Mouse (Mus musculus) neural tube, embryonic 12.5 days (tissue): ENCODE measurements around the gene Tssk4. TPM values are rescaled to one million over a fixed set of nuclear protein-coding genes. Genes with fewer than 3 reads are reported as not detected.

Source experiments
- ATAC-seq: fragments of 200-750 bp; cut with Nextera tagmentation; 2 replicates; pipeline ENCODE4 v1.8.0; 2017; ENCODE audit warnings: low read depth, mild to moderate bottlenecking, moderate TSS enrichment, moderate library complexity; ENCODE audit not compliant: low FRiP score
- H3K27ac ChIP-seq: fragments of 300-500 bp; sonication (generic); 2 replicates; pipeline ENCODE4 v1.5.1; 2016
- H3K27me3 ChIP-seq: fragments of 300-500 bp; sonication (generic); replicated peaks from 2 replicates; pipeline ENCODE4 v1.6.1; 2016; ENCODE audit warnings: mild to moderate bottlenecking
- H3K36me3 ChIP-seq: fragments of 300-500 bp; sonication (generic); 2 replicates; pipeline ENCODE4 v1.6.1; 2016; ENCODE audit warnings: mild to moderate bottlenecking
- H3K4me1 ChIP-seq: fragments of 300-500 bp; sonication (generic); 2 replicates; pipeline ENCODE4 v1.6.1; 2016
- H3K4me2 ChIP-seq: fragments of 300-500 bp; sonication (generic); replicated peaks from 2 replicates; pipeline ENCODE4 v1.6.1; 2016; ENCODE audit warnings: mild to moderate bottlenecking
- H3K4me3 ChIP-seq: fragments of 300-500 bp; sonication (generic); 2 replicates; pipeline ENCODE4 v1.5.1; 2016
- H3K9ac ChIP-seq: fragments of 300-500 bp; sonication (generic); 2 replicates; pipeline ENCODE4 v1.6.1; 2016; ENCODE audit warnings: mild to moderate bottlenecking
- H3K9me3 ChIP-seq: fragments of 300-500 bp; sonication (generic); 2 replicates; pipeline ENCODE4 v1.6.1; 2016; ENCODE audit warnings: mild to moderate bottlenecking
- WGBS: fragments of 180-500 bp; shearing (Covaris S2); methylation state at CpG from one replicate; pipeline ENCODE4 v1.1.7; 2016; 5-methylcytosine and 5-hydroxymethylcytosine counted together
- polyA plus RNA-seq: library from polyadenylated mRNA; unstranded; fragments of >200 nt; fragmentation: Nextera tagmentation; extraction: Ambion mirVana; gene quantifications from 2 replicates; pipeline ENCODE4 v1.2.1, GENCODE M21; 2016

Gene Tssk4
- polyA plus RNA-seq, 1 experiment from 2014 or later: 0.53 TPM

GRCm38 (mm10) chr14:55618486-55619195, 31.3 kb upstream of the Tssk4 start:
- Histone ChIP-seq H3K9me3 (no peaks in the 10 kb centered on the region), H3K27ac (no peak overlapping the region), H3K36me3 (peaks cover 1% of the 10 kb centered on the region; the same call in 1 of the 2 replicates), H3K27me3 (no peaks in the 10 kb centered on the region), H3K9ac (peak overlapping the region; percentile 40; the same call in 1 of the 2 replicates), H3K4me3 (peak overlapping the region; percentile 20), H3K4me1 (no peaks in the 10 kb centered on the region), H3K4me2 (peak overlapping the region; percentile 51)
- WGBS: 52% methylated on average over 22 of the region's 22 CpGs
- no peak for ATAC-seq

GRCm38 (mm10) chr14:55628077-55628827, 21.7 kb upstream of the Tssk4 start:
- Histone ChIP-seq H3K4me2 (no peak overlapping the region), H3K27me3 (no peaks in the 10 kb centered on the region), H3K4me3 (no peak overlapping the region), H3K9ac (no peak overlapping the region), H3K36me3 (peaks cover 97% of the 10 kb centered on the region), H3K9me3 (no peaks in the 10 kb centered on the region), H3K27ac (no peak overlapping the region), H3K4me1 (no peaks in the 10 kb centered on the region)
- ATAC-seq: no peak
- 83% methylated on average over 27 of the region's 27 CpGs for WGBS

- Histone ChIP-seq H3K9me3 (no peaks in the 10 kb centered on the region), H3K27ac (no peak overlapping the region), H3K27me3 (no peaks in the 10 kb centered on the region), H3K9ac (0 out of 2 replicates have a peak overlapping the region, but pooled peaks have one; percentile 5), H3K4me2 (no peak overlapping the region), H3K36me3 (peaks cover 98% of the 10 kb centered on the region), H3K4me1 (peaks cover 5% of the 10 kb centered on the region), H3K4me3 (no peak overlapping the region)
- 57% methylated on average over 5 of the region's 5 CpGs for WGBS
- no peak for ATAC-seq
Measured at GRCm38 (mm10) chr14:55629312-55629711, 20.7 kb upstream of the Tssk4 start.

GRCm38 (mm10) chr14:55634874-55635522, 15.0 kb upstream of the Tssk4 start:
- H3K4me1 ChIP-seq: peaks cover 22% of the 10 kb centered on the region
- H3K27ac ChIP-seq: no peak overlapping the region; the same call in 1 of the 2 replicates
- ATAC-seq: peak; percentile 80
- no peaks in the 10 kb centered on the region for H3K27me3 ChIP-seq
- 4% methylated on average over 23 of the region's 23 CpGs for WGBS
- H3K9me3 ChIP-seq: no peaks in the 10 kb centered on the region
- peak overlapping the region; percentile 79 for H3K9ac ChIP-seq
- H3K4me3 ChIP-seq: peak overlapping the region; percentile 68
- peak overlapping the region; percentile 94 for H3K4me2 ChIP-seq
- peaks cover 71% of the 10 kb centered on the region for H3K36me3 ChIP-seq

GRCm38 (mm10) chr14:55635523-55636007, 14.4 kb upstream of the Tssk4 start, which contains the start of gene Ipo4:
Gene Ipo4, minus strand, starts transcription at chr14:55635957.
- Histone ChIP-seq H3K9ac (peak within 1 kb of the TSS; percentile 79), H3K27me3 (no peaks in the 10 kb centered on the region), H3K4me2 (peak within 1 kb of the TSS; percentile 94), H3K27ac (no peak within 1 kb of the TSS; the same call in 1 of the 2 replicates), H3K4me1 (peaks cover 22% of the 10 kb centered on the region), H3K4me3 (peak within 1 kb of the TSS; percentile 68), H3K36me3 (peaks cover 71% of the 10 kb centered on the region), H3K9me3 (no peaks in the 10 kb centered on the region)
- WGBS: 2% methylated on average over 33 of the region's 33 CpGs
- ATAC-seq: peak; percentile 87

- Histone ChIP-seq H3K36me3 (peaks cover 59% of the 10 kb centered on the region), H3K4me1 (peaks cover 29% of the 10 kb centered on the region), H3K4me2 (no peak within 1 kb of the TSS), H3K9ac (no peak within 1 kb of the TSS), H3K9me3 (no peaks in the 10 kb centered on the region), H3K27ac (no peak within 1 kb of the TSS), H3K4me3 (no peak within 1 kb of the TSS), H3K27me3 (no peaks in the 10 kb centered on the region)
- ATAC-seq: no peak
- WGBS: 94% methylated on average over 9 of the region's 9 CpGs
Measured at GRCm38 (mm10) chr14:55637795-55638194, 12.2 kb upstream of the Tssk4 start, which contains the start of gene Gm49378. Gene Gm49378, minus strand, starts transcription at chr14:55637895.

GRCm38 (mm10) chr14:55640816-55641215, 9.2 kb upstream of the Tssk4 start:
- 96% methylated on average over 14 of the region's 14 CpGs for WGBS
- no peak for ATAC-seq

GRCm38 (mm10) chr14:55641291-55641690, 8.7 kb upstream of the Tssk4 start:
- ATAC-seq: no peak

More at GRCm38 (mm10) chr14:55640816-55641215, 9.2 kb upstream of the Tssk4 start:
- Histone ChIP-seq H3K36me3 (peaks cover 45% of the 10 kb centered on the region), H3K4me2 (no peak overlapping the region), H3K4me3 (no peak overlapping the region), H3K4me1 (peaks cover 27% of the 10 kb centered on the region), H3K9ac (no peak overlapping the region), H3K27ac (no peak overlapping the region), H3K27me3 (no peaks in the 10 kb centered on the region), H3K9me3 (no peaks in the 10 kb centered on the region)

GRCm38 (mm10) chr14:55642679-55643059, 7.3 kb upstream of the Tssk4 start:
- peak; percentile 30; the same call in 1 of the 2 replicates for ATAC-seq
- 27% methylated on average over 8 of the region's 8 CpGs for WGBS
- Histone ChIP-seq H3K4me3 (peak overlapping the region; percentile 83), H3K9ac (peak overlapping the region; percentile 89), H3K27me3 (no peaks in the 10 kb centered on the region), H3K36me3 (peaks cover 46% of the 10 kb centered on the region), H3K27ac (peak overlapping the region; percentile 67), H3K9me3 (no peaks in the 10 kb centered on the region), H3K4me1 (peaks cover 21% of the 10 kb centered on the region), H3K4me2 (peak overlapping the region; percentile 87)

More at GRCm38 (mm10) chr14:55641291-55641690, 8.7 kb upstream of the Tssk4 start:
- no peaks in the 10 kb centered on the region for H3K27me3 ChIP-seq
- peaks cover 23% of the 10 kb centered on the region for H3K4me1 ChIP-seq
- H3K36me3 ChIP-seq: peaks cover 47% of the 10 kb centered on the region
- no peak overlapping the region for H3K4me3 ChIP-seq
- WGBS: 95% methylated on average over 13 of the region's 13 CpGs
- no peak overlapping the region for H3K9ac ChIP-seq
- no peaks in the 10 kb centered on the region for H3K9me3 ChIP-seq
- H3K27ac ChIP-seq: no peak overlapping the region
- H3K4me2 ChIP-seq: no peak overlapping the region

GRCm38 (mm10) chr14:55643060-55643907, 6.7 kb upstream of the Tssk4 start, which contains the start of gene Tm9sf1:
Gene Tm9sf1, minus strand, starts transcription at chr14:55643806.
- H3K4me3 ChIP-seq: peak within 1 kb of the TSS; percentile 83
- peaks cover 21% of the 10 kb centered on the region for H3K4me1 ChIP-seq
- peak within 1 kb of the TSS; percentile 89 for H3K9ac ChIP-seq
- no peaks in the 10 kb centered on the region for H3K9me3 ChIP-seq
- peak within 1 kb of the TSS; percentile 87 for H3K4me2 ChIP-seq
- peaks cover 39% of the 10 kb centered on the region for H3K36me3 ChIP-seq
- under 1% methylated on average over 89 of the region's 89 CpGs for WGBS
- no peaks in the 10 kb centered on the region for H3K27me3 ChIP-seq
- H3K27ac ChIP-seq: peak within 1 kb of the TSS; percentile 67
- peak; percentile 88 for ATAC-seq

GRCm38 (mm10) chr14:55644261-55644888, 5.6 kb upstream of the Tssk4 start:
- 34% methylated on average over 17 of the region's 17 CpGs for WGBS
- Histone ChIP-seq H3K27me3 (no peaks in the 10 kb centered on the region), H3K36me3 (peaks cover 31% of the 10 kb centered on the region), H3K4me3 (peak overlapping the region; percentile 83), H3K9me3 (no peaks in the 10 kb centered on the region), H3K27ac (no peak overlapping the region), H3K4me2 (peak overlapping the region; percentile 87), H3K9ac (peak overlapping the region; percentile 89), H3K4me1 (peaks cover 21% of the 10 kb centered on the region)
- no peak for ATAC-seq
